Mouse (Mus musculus): ENCODE measurements around the gene Dctn1.

DNA sequence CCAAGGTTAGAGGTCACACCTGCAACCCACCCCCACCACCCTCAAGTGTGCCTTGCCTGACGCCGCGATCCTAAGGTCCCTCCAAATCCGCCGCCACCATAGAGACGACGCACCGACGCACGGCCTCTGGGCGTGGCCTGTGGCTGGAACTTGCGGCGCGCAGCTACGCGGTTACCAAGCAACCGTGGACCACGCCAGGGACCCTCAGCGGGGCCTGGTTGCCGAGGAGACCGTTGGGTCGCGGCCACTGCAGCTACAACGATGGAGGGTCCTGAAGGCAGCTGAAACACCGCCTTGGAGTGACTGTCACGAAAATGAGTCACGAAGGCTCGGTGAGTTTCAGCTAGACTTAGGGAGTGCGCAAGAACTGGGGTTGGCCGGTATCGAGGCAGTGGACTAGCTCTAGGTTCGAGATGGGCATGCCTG, 9.4 kb upstream of the Dctn1 start, which contains the start of the genes Wdr54 and 1700003E16Rik:
- TF ChIP-seq CTCF (IDR thresholded peaks at IDR 0.05; ENCODE audit: borderline replicate concordance, insufficient read depth, low read depth, low read length) (no peak), POLR2A (IDR thresholded peaks at IDR 0.05; ENCODE audit: borderline replicate concordance, insufficient read depth, low read length) (peak; percentile 48; the same call in 1 of the 2 replicates)
